Mouse (Mus musculus): ENCODE data around the gene Kif1b. TPM values are rescaled to one million over a fixed set of nuclear protein-coding genes. Genes with fewer than 3 reads are reported as not detected.

Gene Kif1b
- polyA plus RNA-seq, 1 experiment from 2014 or later = 38.9 TPM

DNA sequence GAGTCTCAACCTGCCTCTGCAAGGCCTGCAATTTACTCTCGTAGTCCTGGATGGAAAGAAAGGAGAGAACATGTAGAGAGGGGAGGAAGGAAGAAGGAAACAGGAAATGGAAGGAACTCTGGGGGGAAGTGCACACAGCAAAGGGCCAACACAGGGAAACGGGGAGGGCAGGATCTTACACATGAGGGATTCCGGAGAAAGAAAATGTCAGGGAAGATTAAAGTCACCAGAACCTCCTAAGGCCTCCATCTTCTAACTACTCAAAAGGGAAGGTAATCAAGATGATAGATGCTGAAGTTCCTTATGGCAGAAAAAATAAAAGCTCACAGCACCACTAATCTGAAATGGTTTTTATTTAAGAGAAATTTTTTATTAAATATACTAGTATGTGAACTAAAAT lies 81.2 kb downstream of the Kif1b start:
- H3K4me2 ChIP-seq = no peak overlapping the region
- ATAC-seq (ENCODE audit: insufficient read depth) (no peak), DNase-seq (no peak)
- no peak overlapping the region for H3K4me3 ChIP-seq (ENCODE audit: low read depth, low read length)
- H3K9me3 ChIP-seq (ENCODE audit: low read depth, low read length) = no peaks in the 10 kb centered on the region
- no peak overlapping the region for H3K9ac ChIP-seq
- WGBS = 84% methylated on average over 3 of the region's 3 CpGs
- H3K27me3 ChIP-seq (ENCODE audit: insufficient read depth, low read length) = no peaks in the 10 kb centered on the region
- no peak for TF ChIP-seq CTCF (IDR thresholded peaks at IDR 0.05; ENCODE audit: low read depth)
- no peaks in the 10 kb centered on the region for H3K4me1 ChIP-seq (ENCODE audit: insufficient read depth)
- peaks cover 19% of the 10 kb centered on the region; the same call in 1 of the 2 replicates for H3K36me3 ChIP-seq (ENCODE audit: insufficient read depth)
- no peak overlapping the region for H3K27ac ChIP-seq (ENCODE audit: low read depth)

DNA sequence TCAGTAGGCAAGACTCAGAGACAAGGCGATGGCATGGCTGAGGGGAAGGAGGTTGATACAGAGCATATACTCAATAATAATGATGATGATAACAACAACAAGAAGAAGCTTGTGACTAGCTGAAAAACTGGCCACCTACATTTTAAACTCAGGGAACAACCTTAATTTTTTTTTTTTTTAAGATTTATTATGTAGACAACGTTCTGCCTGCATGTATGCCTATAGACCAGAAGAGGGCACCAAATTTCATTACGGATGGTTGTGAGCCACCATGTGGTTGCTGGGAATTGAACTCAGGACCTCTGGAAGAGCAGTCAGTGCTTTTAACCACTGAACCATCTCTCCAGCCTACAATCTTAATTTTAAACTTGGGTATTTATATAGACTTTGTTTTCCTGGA lies 84.0 kb downstream of the Kif1b start:
- H3K4me3 ChIP-seq (ENCODE audit: low read depth, low read length) = no peak overlapping the region
- peaks cover 39% of the 10 kb centered on the region; the same call in 1 of the 2 replicates for H3K36me3 ChIP-seq (ENCODE audit: insufficient read depth)
- H3K9ac ChIP-seq = no peak overlapping the region
- no peak for TF ChIP-seq CTCF (IDR thresholded peaks at IDR 0.05; ENCODE audit: low read depth)
- no peaks in the 10 kb centered on the region for H3K27me3 ChIP-seq (ENCODE audit: insufficient read depth, low read length)
- no peak overlapping the region for H3K4me2 ChIP-seq
- no peaks in the 10 kb centered on the region for H3K4me1 ChIP-seq (ENCODE audit: insufficient read depth)
- no peak overlapping the region for H3K27ac ChIP-seq (ENCODE audit: low read depth)
- no peak for ATAC-seq (ENCODE audit: insufficient read depth)
- no peaks in the 10 kb centered on the region for H3K9me3 ChIP-seq (ENCODE audit: low read depth, low read length)
- DNase-seq = no peak
- 90% methylated on average over 3 of the region's 3 CpGs for WGBS

DNA sequence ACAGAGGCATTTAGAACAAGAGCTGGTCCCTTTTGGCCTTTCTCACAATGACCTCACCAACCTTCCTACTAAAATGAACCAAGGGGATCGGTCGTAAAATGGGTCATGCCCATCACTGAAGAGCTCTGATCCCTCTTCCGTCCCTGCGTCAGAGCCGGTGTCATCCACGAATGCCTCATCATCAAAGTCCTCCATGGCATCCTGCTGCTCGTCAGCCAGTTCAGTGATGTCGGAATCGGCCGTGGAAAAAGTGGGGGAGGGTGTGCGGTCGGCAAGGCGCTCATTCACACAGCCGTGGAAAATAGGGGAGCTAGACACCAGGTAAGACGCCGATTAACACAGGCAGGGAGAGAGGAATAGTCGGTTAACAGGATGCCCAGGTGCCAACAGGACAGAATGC lies 87.0 kb downstream of the Kif1b start:
- Histone ChIP-seq H3K9me3 (ENCODE audit: low read depth, low read length) (no peaks in the 10 kb centered on the region), H3K36me3 (ENCODE audit: insufficient read depth) (peaks cover 36% of the 10 kb centered on the region; the same call in 1 of the 2 replicates), H3K27ac (ENCODE audit: low read depth) (no peak overlapping the region), H3K9ac (no peak overlapping the region), H3K4me1 (ENCODE audit: insufficient read depth) (no peaks in the 10 kb centered on the region), H3K4me3 (ENCODE audit: low read depth, low read length) (no peak overlapping the region), H3K4me2 (no peak overlapping the region), H3K27me3 (ENCODE audit: insufficient read depth, low read length) (no peaks in the 10 kb centered on the region)
- ATAC-seq (ENCODE audit: insufficient read depth) = no peak
- DNase-seq = no peak
- WGBS = 91% methylated on average over 17 of the region's 17 CpGs
- TF ChIP-seq CTCF (IDR thresholded peaks at IDR 0.05; ENCODE audit: low read depth) = no peak

DNA sequence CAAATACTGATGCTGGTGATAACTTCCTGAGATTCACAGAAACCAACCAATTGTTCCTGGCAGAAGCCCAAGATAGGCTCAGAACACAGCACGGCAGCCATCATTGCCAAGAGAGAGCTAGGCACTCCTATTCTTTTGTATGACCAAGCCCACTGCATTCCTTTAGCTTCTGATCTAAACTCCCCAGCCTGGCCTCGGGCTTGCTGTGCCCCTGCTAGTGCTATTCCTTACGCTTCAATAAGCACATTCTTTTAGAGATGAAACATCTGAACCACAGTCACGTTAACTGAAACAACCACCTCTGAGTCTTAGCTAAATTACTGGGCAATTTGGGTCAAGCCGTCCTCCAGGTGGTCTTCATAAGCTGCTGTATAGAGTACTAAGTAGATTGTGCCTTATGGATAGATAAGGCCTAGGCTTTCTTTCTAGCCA lies 87.4 kb downstream of the Kif1b start:
- TF ChIP-seq CTCF (IDR thresholded peaks at IDR 0.05; ENCODE audit: low read depth) = no peak
- Histone ChIP-seq H3K9ac (no peak overlapping the region), H3K27me3 (ENCODE audit: insufficient read depth, low read length) (no peaks in the 10 kb centered on the region), H3K4me3 (ENCODE audit: low read depth, low read length) (no peak overlapping the region), H3K9me3 (ENCODE audit: low read depth, low read length) (no peaks in the 10 kb centered on the region), H3K27ac (ENCODE audit: low read depth) (no peak overlapping the region), H3K4me1 (ENCODE audit: insufficient read depth) (no peaks in the 10 kb centered on the region), H3K36me3 (ENCODE audit: insufficient read depth) (peaks cover 36% of the 10 kb centered on the region; the same call in 1 of the 2 replicates), H3K4me2 (no peak overlapping the region)
- ATAC-seq (ENCODE audit: insufficient read depth) (no peak), DNase-seq (peak; percentile 50)
- WGBS = 62% methylated on average over 5 of the region's 5 CpGs

DNA sequence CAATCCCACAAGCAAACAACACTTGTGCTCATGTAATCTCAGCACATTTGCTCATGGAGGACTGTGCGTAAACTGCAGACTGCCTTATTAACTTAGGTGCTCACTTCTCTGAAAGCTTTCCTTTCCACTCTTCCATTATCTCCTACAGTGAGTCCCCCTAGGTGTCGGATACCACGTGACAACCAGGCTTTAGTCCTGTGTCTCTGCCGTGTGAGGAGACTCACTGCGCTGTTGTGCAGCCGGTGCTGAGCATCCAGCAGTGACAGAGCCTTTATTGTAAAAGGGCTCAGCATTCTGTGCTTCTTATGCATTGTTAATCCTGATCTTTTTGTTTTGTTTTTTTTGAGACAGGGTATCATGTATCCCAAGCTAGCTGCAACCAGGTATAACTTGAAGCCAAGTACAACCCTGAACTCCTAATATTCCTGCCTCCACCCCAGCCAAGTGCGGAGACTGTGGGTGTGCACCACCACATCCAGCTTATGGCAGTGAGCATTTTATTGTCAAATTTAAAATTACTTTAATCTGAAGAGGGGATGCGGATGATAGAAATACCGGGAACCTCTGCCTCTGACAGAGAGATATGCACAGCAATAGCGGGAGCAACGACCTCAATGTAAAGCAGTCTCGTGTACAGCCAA lies 88.0 kb downstream of the Kif1b start:
- H3K4me1 ChIP-seq (ENCODE audit: insufficient read depth) = no peaks in the 10 kb centered on the region
- H3K4me2 ChIP-seq = no peak overlapping the region
- no peak overlapping the region for H3K27ac ChIP-seq (ENCODE audit: low read depth)
- H3K4me3 ChIP-seq (ENCODE audit: low read depth, low read length) = no peak overlapping the region
- no peak for DNase-seq
- ATAC-seq (ENCODE audit: insufficient read depth) = no peak
- no peaks in the 10 kb centered on the region for H3K9me3 ChIP-seq (ENCODE audit: low read depth, low read length)
- no peaks in the 10 kb centered on the region for H3K27me3 ChIP-seq (ENCODE audit: insufficient read depth, low read length)
- H3K9ac ChIP-seq = no peak overlapping the region
- TF ChIP-seq CTCF (IDR thresholded peaks at IDR 0.05; ENCODE audit: low read depth) = no peak
- peaks cover 36% of the 10 kb centered on the region; the same call in 1 of the 2 replicates for H3K36me3 ChIP-seq (ENCODE audit: insufficient read depth)
- WGBS = 77% methylated on average over 12 of the region's 12 CpGs

DNA sequence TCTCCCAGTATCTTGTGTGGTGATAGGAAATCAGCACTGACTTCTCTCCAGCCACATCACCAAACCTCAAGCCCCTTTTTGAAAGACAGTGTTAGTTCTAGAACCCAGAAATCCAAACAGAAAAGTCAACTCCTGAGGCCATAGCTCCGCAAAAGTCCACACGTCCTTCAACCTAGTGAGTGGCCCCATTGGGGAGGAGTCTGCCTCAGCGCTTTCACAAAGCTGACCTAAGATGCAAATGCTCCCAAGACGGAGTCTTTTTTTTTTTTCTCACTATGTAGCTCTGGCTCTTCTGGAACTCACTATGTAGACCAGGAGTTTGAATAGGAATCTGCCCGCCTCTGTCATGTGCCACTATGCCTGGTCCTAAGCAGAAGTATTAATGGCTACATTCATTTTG lies 89.0 kb downstream of the Kif1b start:
- Histone ChIP-seq H3K9ac (no peak overlapping the region), H3K4me3 (ENCODE audit: low read depth, low read length) (no peak overlapping the region), H3K27me3 (ENCODE audit: insufficient read depth, low read length) (no peaks in the 10 kb centered on the region), H3K4me2 (no peak overlapping the region), H3K9me3 (ENCODE audit: low read depth, low read length) (no peaks in the 10 kb centered on the region), H3K36me3 (ENCODE audit: insufficient read depth) (peaks cover 41% of the 10 kb centered on the region), H3K27ac (ENCODE audit: low read depth) (no peak overlapping the region), H3K4me1 (ENCODE audit: insufficient read depth) (no peaks in the 10 kb centered on the region)
- DNase-seq (no peak), ATAC-seq (ENCODE audit: insufficient read depth) (no peak)
- 84% methylated on average over 5 of the region's 5 CpGs for WGBS
- no peak for TF ChIP-seq CTCF (IDR thresholded peaks at IDR 0.05; ENCODE audit: low read depth)

DNA sequence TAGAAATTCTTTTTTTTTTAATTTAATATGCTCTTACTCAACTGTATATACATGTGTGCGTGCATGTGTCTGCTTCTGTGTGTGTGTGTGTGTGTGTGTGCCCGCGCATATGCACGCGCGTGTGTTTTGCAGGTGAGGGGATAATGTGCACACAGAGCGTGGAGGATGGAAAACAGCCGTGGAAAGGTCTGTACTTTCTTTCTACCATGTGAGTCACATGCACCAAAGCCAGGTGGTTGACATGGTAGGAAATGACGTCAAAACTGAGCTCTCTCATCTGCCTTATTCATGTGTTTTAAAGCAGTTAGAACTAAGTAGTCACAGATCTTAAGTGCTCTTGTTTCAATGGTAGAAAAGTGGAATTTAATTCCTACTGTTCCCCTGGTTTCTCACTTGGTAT lies 91.5 kb downstream of the Kif1b start:
- Histone ChIP-seq H3K4me2 (no peak overlapping the region), H3K9me3 (ENCODE audit: low read depth, low read length) (no peaks in the 10 kb centered on the region), H3K9ac (no peak overlapping the region), H3K36me3 (ENCODE audit: insufficient read depth) (peaks cover 44% of the 10 kb centered on the region), H3K4me1 (ENCODE audit: insufficient read depth) (no peaks in the 10 kb centered on the region), H3K27me3 (ENCODE audit: insufficient read depth, low read length) (no peaks in the 10 kb centered on the region), H3K4me3 (ENCODE audit: low read depth, low read length) (no peak overlapping the region), H3K27ac (ENCODE audit: low read depth) (no peak overlapping the region)
- WGBS = 83% methylated on average over 9 of the region's 9 CpGs
- DNase-seq = no peak
- TF ChIP-seq CTCF (IDR thresholded peaks at IDR 0.05; ENCODE audit: low read depth) = no peak
- no peak for ATAC-seq (ENCODE audit: insufficient read depth)

Data from lung, embryonic 14.5 days (tissue).